Mouse (Mus musculus): ENCODE results near the gene Ywhab.

DNA sequence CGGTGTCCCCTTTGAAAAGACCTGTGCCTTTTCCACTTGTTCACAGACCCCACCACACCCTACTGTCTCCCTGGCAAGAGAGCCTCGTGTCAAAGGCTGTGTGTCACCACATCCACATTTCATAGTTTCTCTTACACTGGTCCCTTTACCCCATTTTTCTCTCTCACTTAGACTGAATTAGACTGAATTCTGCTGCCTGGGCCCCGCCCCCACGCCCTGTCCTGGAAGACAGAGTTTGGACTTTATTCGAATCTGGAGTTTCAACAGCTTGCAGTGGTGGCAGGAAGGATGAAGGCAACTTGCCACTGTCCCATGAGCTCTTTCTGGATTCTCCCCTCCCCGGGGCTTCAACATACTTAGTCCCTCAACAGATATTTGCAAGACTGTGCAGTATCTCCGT, 29.1 kb upstream of the Ywhab start:
- TF ChIP-seq CTCF (IDR thresholded peaks at IDR 0.05; ENCODE audit: borderline replicate concordance, control insufficient read depth, extremely low read depth, insufficient read depth, low read length, poor library complexity) (no peak), POLR2A (IDR thresholded peaks at IDR 0.05; ENCODE audit: control insufficient read depth, extremely low read depth, insufficient read depth, low read length, poor library complexity) (no peak)
